Mouse (Mus musculus): ENCODE data around the gene Sema4c. TPM values are rescaled to one million over a fixed set of nuclear protein-coding genes. Genes with fewer than 3 reads are reported as not detected.

The Sema4c gene
- polyA plus RNA-seq, 1 experiment: 30.7 TPM

- Histone ChIP-seq H3K4me2 (ENCODE audit: low read depth) (peak overlapping the region; percentile 60), H3K4me3 (no peak overlapping the region), H3K79me2 (ENCODE audit: control insufficient read depth, insufficient read depth) (no peaks in the 10 kb centered on the region), H3K27me3 (ENCODE audit: control insufficient read depth, insufficient read depth, insufficient read length) (no peaks in the 10 kb centered on the region), H3K36me3 (ENCODE audit: control insufficient read depth, insufficient read depth) (no peaks in the 10 kb centered on the region), H3ac (ENCODE audit: control insufficient read depth, insufficient read length) (no peak overlapping the region)
- TF ChIP-seq TCF3 (IDR thresholded peaks at IDR 0.05; ENCODE audit: insufficient read length, low read depth): peak; percentile 97
- TF ChIP-seq MYOD1 (IDR thresholded peaks at IDR 0.05; ENCODE audit: control insufficient read depth in 1 of 3, insufficient read length in 2 of 3, low read depth in 2 of 3): peak; percentile 35 to 100 (median 99)
- TF ChIP-seq SRF (IDR thresholded peaks at IDR 0.05; ENCODE audit: control insufficient read depth, insufficient read length, low read depth): peak; percentile 32
- TF ChIP-seq POLR2AphosphoS2 (IDR thresholded peaks at IDR 0.05; ENCODE audit: insufficient read length, low read depth): no peak
- TF ChIP-seq E2F4 (IDR thresholded peaks at IDR 0.05; ENCODE audit: insufficient read depth): no peak
- TF ChIP-seq TCF12 (IDR thresholded peaks at IDR 0.05; ENCODE audit: insufficient read depth, poor library complexity, severe bottlenecking): peak; percentile 97
- TF ChIP-seq MYOG (IDR thresholded peaks at IDR 0.05; ENCODE audit: control insufficient read depth in 1 of 3, insufficient read depth in 1 of 3, insufficient read length in 2 of 3, low read depth in 2 of 3): peak; percentile 63 to 100 (median 98)
Observed at GRCm38 (mm10) chr1:36579974-36580383, 21.8 kb upstream of the Sema4c start.

GRCm38 (mm10) chr1:36576991-36577675 is 19.0 kb upstream of the Sema4c start:
- H3K79me2 ChIP-seq (ENCODE audit: control insufficient read depth, insufficient read depth): no peaks in the 10 kb centered on the region
- TF ChIP-seq SRF (IDR thresholded peaks at IDR 0.05; ENCODE audit: control insufficient read depth, insufficient read length, low read depth) (no peak), POLR2AphosphoS2 (IDR thresholded peaks at IDR 0.05; ENCODE audit: insufficient read length, low read depth) (no peak), MAX (IDR thresholded peaks at IDR 0.05; ENCODE audit: low read depth) (no peak), TCF3 (IDR thresholded peaks at IDR 0.05; ENCODE audit: insufficient read length, low read depth) (no peak), TCF12 (IDR thresholded peaks at IDR 0.05; ENCODE audit: insufficient read depth, poor library complexity, severe bottlenecking) (no peak), REST (IDR thresholded peaks at IDR 0.05; ENCODE audit: insufficient read depth, insufficient read length) (no peak), CEBPB (IDR thresholded peaks at IDR 0.05; ENCODE audit: insufficient read depth, poor library complexity, severe bottlenecking) (no peak), E2F4 (IDR thresholded peaks at IDR 0.05; ENCODE audit: insufficient read depth) (no peak), MYOG (IDR thresholded peaks at IDR 0.05; ENCODE audit: control insufficient read depth in 1 of 3, insufficient read depth in 1 of 3, insufficient read length in 2 of 3, low read depth in 2 of 3) (no peak), MYOD1 (IDR thresholded peaks at IDR 0.05; ENCODE audit: control insufficient read depth in 1 of 3, insufficient read length in 2 of 3, low read depth in 2 of 3) (no peak), POLR2A (IDR thresholded peaks at IDR 0.05; ENCODE audit: insufficient read length, low read depth) (no peak), USF1 (IDR thresholded peaks at IDR 0.05; ENCODE audit: low read depth) (no peak)
- H3ac ChIP-seq (ENCODE audit: control insufficient read depth, insufficient read length): no peak overlapping the region
- no peak overlapping the region for H3K4me3 ChIP-seq
- no peak overlapping the region for H3K4me2 ChIP-seq (ENCODE audit: low read depth)
- no peaks in the 10 kb centered on the region for H3K36me3 ChIP-seq (ENCODE audit: control insufficient read depth, insufficient read depth)
- H3K27me3 ChIP-seq (ENCODE audit: control insufficient read depth, insufficient read depth, insufficient read length): no peaks in the 10 kb centered on the region

- no peak overlapping the region for H3ac ChIP-seq (ENCODE audit: control insufficient read depth, insufficient read length)
- H3K36me3 ChIP-seq (ENCODE audit: control insufficient read depth, insufficient read depth): no peaks in the 10 kb centered on the region
- no peaks in the 10 kb centered on the region for H3K27me3 ChIP-seq (ENCODE audit: control insufficient read depth, insufficient read depth, insufficient read length)
- no peak overlapping the region for H3K4me3 ChIP-seq
- H3K4me2 ChIP-seq (ENCODE audit: low read depth): no peak overlapping the region
- TF ChIP-seq SRF (IDR thresholded peaks at IDR 0.05; ENCODE audit: control insufficient read depth, insufficient read length, low read depth): no peak
- TF ChIP-seq E2F4 (IDR thresholded peaks at IDR 0.05; ENCODE audit: insufficient read depth): no peak
- no peak for TF ChIP-seq POLR2A (IDR thresholded peaks at IDR 0.05; ENCODE audit: insufficient read length, low read depth)
- TF ChIP-seq REST (IDR thresholded peaks at IDR 0.05; ENCODE audit: insufficient read depth, insufficient read length): no peak
- no peaks in the 10 kb centered on the region for H3K79me2 ChIP-seq (ENCODE audit: control insufficient read depth, insufficient read depth)
Observed at GRCm38 (mm10) chr1:36575347-36575746, 17.2 kb upstream of the Sema4c start.

- Histone ChIP-seq H3K4me2 (ENCODE audit: low read depth) (no peak overlapping the region), H3K4me3 (no peak overlapping the region), H3K36me3 (ENCODE audit: control insufficient read depth, insufficient read depth) (no peaks in the 10 kb centered on the region), H3ac (ENCODE audit: control insufficient read depth, insufficient read length) (no peak overlapping the region), H3K79me2 (ENCODE audit: control insufficient read depth, insufficient read depth) (no peaks in the 10 kb centered on the region), H3K27me3 (ENCODE audit: control insufficient read depth, insufficient read depth, insufficient read length) (no peaks in the 10 kb centered on the region)
- TF ChIP-seq CEBPB (IDR thresholded peaks at IDR 0.05; ENCODE audit: insufficient read depth, poor library complexity, severe bottlenecking) (no peak), MYOG (IDR thresholded peaks at IDR 0.05; ENCODE audit: control insufficient read depth in 1 of 3, insufficient read depth in 1 of 3, insufficient read length in 2 of 3, low read depth in 2 of 3) (no peak), USF1 (IDR thresholded peaks at IDR 0.05; ENCODE audit: low read depth) (no peak), REST (IDR thresholded peaks at IDR 0.05; ENCODE audit: insufficient read depth, insufficient read length) (no peak), POLR2AphosphoS2 (IDR thresholded peaks at IDR 0.05; ENCODE audit: insufficient read length, low read depth) (no peak), TCF12 (IDR thresholded peaks at IDR 0.05; ENCODE audit: insufficient read depth, poor library complexity, severe bottlenecking) (no peak), E2F4 (IDR thresholded peaks at IDR 0.05; ENCODE audit: insufficient read depth) (no peak), SRF (IDR thresholded peaks at IDR 0.05; ENCODE audit: control insufficient read depth, insufficient read length, low read depth) (no peak), MYOD1 (IDR thresholded peaks at IDR 0.05; ENCODE audit: control insufficient read depth in 1 of 3, insufficient read length in 2 of 3, low read depth in 2 of 3) (no peak), POLR2A (IDR thresholded peaks at IDR 0.05; ENCODE audit: insufficient read length, low read depth) (no peak), TCF3 (IDR thresholded peaks at IDR 0.05; ENCODE audit: insufficient read length, low read depth) (no peak), MAX (IDR thresholded peaks at IDR 0.05; ENCODE audit: low read depth) (no peak)
Observed at GRCm38 (mm10) chr1:36574196-36574955, 16.2 kb upstream of the Sema4c start.

Measured in myocyte (in vitro differentiated cells).